Mouse (Mus musculus) intestine, postnatal 0 days (tissue): ENCODE results near the gene Ms4a10. TPM values are rescaled to one million over a fixed set of nuclear protein-coding genes. Genes with fewer than 3 reads are reported as not detected.

ENCODE experiments used
- ATAC-seq: fragments of 200-750 bp; cut with Nextera tagmentation; 2 replicates; pipeline ENCODE4 v1.8.0; 2017; ENCODE audit warnings: mild to moderate bottlenecking, moderate TSS enrichment, moderate library complexity
- H3K27ac ChIP-seq: fragments of 300-500 bp; sonication (generic); 2 replicates; pipeline ENCODE4 v1.5.1; 2014; ENCODE audit warnings: mild to moderate bottlenecking, low read depth, low read length, moderate library complexity
- H3K27me3 ChIP-seq: fragments of 300-500 bp; sonication (generic); replicated peaks from 2 replicates; pipeline ENCODE4 v1.6.1; 2014; ENCODE audit warnings: low read length, mixed read lengths; ENCODE audit not compliant: control insufficient read depth, insufficient read depth
- H3K36me3 ChIP-seq: fragments of 300-500 bp; sonication (generic); 2 replicates; pipeline ENCODE4 v1.6.1; 2014; ENCODE audit warnings: mild to moderate bottlenecking, moderate library complexity; ENCODE audit not compliant: control insufficient read depth, insufficient read depth
- H3K4me1 ChIP-seq: fragments of 300-500 bp; sonication (generic); replicated peaks from 2 replicates; pipeline ENCODE4 v1.6.1; 2014; ENCODE audit warnings: antibody characterized with exemption, low read length, mixed read lengths; ENCODE audit not compliant: control insufficient read depth, insufficient read depth
- H3K4me2 ChIP-seq: fragments of 300-500 bp; sonication (generic); replicated peaks from 2 replicates; pipeline ENCODE4 v1.6.1; 2014; ENCODE audit warnings: low read depth, mild to moderate bottlenecking, moderate library complexity
- H3K4me3 ChIP-seq: fragments of 300-500 bp; sonication (generic); 2 replicates; pipeline ENCODE4 v1.5.1; 2014; ENCODE audit warnings: low read depth, low read length
- H3K9ac ChIP-seq: fragments of 300-500 bp; sonication (generic); 2 replicates; pipeline ENCODE4 v1.6.1; 2014; ENCODE audit warnings: mild to moderate bottlenecking, low read depth, low read length
- H3K9me3 ChIP-seq: fragments of 300-500 bp; sonication (generic); 2 replicates; pipeline ENCODE4 v1.6.1; 2016; ENCODE audit warnings: mixed run types; ENCODE audit not compliant: control insufficient read depth
- CTCF ChIP-seq: sonication (generic); IDR thresholded peaks from 2 replicates; pipeline ENCODE4 v1.5.1; 2016; ENCODE audit warnings: low read depth, mild to moderate bottlenecking, control low read depth, antibody characterized with exemption, moderate library complexity
- WGBS: fragments of 180-500 bp; shearing (Covaris S2); extraction: QIAGEN DNeasy Blood & Tissue Kit; methylation state at CpG from one replicate; pipeline ENCODE4 v1.1.7; 2014; 5-methylcytosine and 5-hydroxymethylcytosine counted together
- polyA plus RNA-seq: library from polyadenylated mRNA; unstranded; fragments of >200 nt; fragmentation: Nextera tagmentation; extraction: Ambion mirVana; gene quantifications from 2 replicates; pipeline ENCODE4 v1.2.1, GENCODE M21; 2015

The Ms4a10 gene
- polyA plus RNA-seq, result 854 and 883 TPM in 2 replicates

DNA sequence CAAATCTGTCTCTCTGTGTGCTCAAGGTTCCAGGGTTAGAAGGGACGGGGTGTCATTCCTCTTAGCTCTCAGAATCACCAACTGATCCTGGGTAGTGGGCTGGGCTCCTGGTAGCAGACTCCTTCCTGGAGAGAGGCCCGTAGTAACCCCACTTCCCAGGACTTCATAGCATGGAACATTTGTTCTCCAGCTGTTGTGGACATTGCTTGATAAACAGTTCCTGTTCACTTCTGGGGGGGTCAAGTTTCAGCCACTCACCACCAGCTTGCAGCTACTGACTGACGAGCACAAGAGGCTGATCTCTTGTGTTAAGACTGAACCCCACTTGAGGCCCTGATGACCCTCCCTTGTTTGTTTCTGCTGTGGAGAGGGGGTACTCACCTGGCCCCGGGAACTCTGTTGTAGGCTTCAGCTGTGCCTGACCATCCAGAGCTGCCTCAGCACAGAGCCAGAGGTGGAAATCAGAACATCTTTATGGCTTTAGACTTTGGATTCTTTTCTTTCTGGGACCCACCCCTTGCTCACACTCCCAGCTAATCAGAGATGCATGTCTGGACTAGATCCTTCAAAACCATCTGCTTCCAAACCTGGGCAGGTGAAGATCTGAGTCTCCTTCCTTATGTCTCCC lies at the start of gene Ms4a10:
TSS of gene Ms4a10 (minus strand) at position 433 of the 628 bp plus-strand sequence.
- Histone ChIP-seq H3K9me3 (no peaks in the 10 kb centered on the region), H3K4me2 (peak within 1 kb of the TSS; percentile 57), H3K36me3 (no peaks in the 10 kb centered on the region), H3K4me3 (peak within 1 kb of the TSS; percentile 20), H3K27me3 (no peaks in the 10 kb centered on the region), H3K4me1 (peaks cover 9% of the 10 kb centered on the region; the same call in 1 of the 2 replicates), H3K9ac (peak within 1 kb of the TSS; percentile 12), H3K27ac (peak within 1 kb of the TSS; percentile 94)
- ATAC-seq, result peak; percentile 72
- TF ChIP-seq CTCF, result no peak
- 15% methylated on average over 4 of the region's 4 CpGs for WGBS

DNA sequence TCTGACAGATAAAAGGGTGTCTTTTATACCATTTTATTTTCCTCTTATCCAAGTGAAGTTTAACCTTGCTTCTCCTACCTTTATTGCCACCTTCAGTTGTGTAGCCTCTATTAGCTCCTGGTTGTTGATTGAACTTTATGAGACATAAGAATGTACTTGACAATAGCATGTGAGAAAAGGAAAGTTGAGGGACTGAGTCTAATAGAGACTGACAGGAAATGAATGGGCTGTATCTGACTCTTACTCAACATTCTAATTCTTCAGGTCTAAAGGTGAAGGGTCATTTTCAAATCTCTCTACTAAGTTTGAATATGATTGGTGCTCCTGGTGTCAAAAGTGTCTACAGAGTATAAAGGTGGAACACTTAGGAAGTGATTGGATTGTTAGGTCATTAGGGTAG lies 47.9 kb upstream of the Ms4a10 start:
- H3K9me3 ChIP-seq, result no peaks in the 10 kb centered on the region
- ATAC-seq, result peak; percentile 84
- no peak overlapping the region for H3K27ac ChIP-seq
- H3K27me3 ChIP-seq, result no peaks in the 10 kb centered on the region
- no peaks in the 10 kb centered on the region for H3K4me1 ChIP-seq
- no peaks in the 10 kb centered on the region for H3K36me3 ChIP-seq
- no peak overlapping the region for H3K9ac ChIP-seq
- H3K4me3 ChIP-seq, result no peak overlapping the region
- no peak for TF ChIP-seq CTCF
- no peak overlapping the region for H3K4me2 ChIP-seq

DNA sequence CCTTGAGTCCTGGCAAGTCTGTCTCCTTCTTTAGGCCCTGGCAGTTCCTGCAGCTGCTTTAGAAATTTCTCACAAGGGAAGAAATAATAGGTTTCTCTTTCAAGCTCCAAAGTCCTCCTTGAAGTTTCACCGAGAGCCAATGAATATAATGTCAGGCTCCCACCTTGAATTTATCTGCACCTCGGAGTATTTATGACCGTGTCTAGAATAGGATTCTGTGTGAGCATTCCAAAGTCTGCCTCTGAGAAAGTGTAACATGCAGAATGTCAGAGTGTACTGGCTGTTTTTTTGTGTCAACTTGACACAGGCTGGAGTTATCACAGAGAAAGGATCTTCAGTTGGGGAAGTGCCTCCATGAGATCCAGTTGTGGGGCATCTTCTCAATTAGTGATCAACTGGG lies 43.4 kb upstream of the Ms4a10 start, which contains the start of gene Ms4a18:
TSS of gene Ms4a18 (minus strand) at position 141 of the 400 bp plus-strand sequence.
- Histone ChIP-seq H3K27ac (peak within 1 kb of the TSS; percentile 83), H3K4me1 (no peaks in the 10 kb centered on the region), H3K4me2 (peak within 1 kb of the TSS; percentile 52), H3K9me3 (no peaks in the 10 kb centered on the region), H3K4me3 (peak within 1 kb of the TSS; percentile 26), H3K9ac (peak within 1 kb of the TSS; percentile 31; the same call in 1 of the 2 replicates), H3K36me3 (no peaks in the 10 kb centered on the region), H3K27me3 (no peaks in the 10 kb centered on the region)
- no peak for TF ChIP-seq CTCF
- ATAC-seq, result peak; percentile 54
- WGBS, result 34% methylated on average over 3 of the region's 3 CpGs

DNA sequence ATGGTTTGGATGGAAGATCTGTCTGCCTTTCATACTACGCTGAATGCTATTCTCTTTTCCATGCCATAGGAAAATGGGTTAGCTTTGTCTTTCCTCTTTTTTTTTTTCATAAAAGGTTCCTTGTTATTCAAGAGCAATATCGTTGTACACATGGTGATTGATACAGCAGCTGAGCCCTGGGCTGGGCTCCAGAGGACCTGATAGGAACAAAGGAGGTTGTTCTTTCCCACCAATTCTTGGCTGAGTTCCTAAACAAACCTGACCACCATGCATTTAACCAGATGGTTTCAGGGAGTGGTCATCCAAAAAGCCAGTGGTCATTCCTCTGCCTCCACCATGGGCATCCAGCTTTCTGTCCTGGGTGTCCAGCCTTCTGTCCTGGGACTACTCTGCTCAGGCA lies 42.8 kb upstream of the Ms4a10 start:
- ATAC-seq, result no peak
- H3K9ac ChIP-seq, result peak overlapping the region; percentile 31; the same call in 1 of the 2 replicates
- no peaks in the 10 kb centered on the region for H3K36me3 ChIP-seq
- H3K4me1 ChIP-seq, result no peaks in the 10 kb centered on the region
- peak overlapping the region; percentile 52 for H3K4me2 ChIP-seq
- H3K9me3 ChIP-seq, result no peaks in the 10 kb centered on the region
- no peak for TF ChIP-seq CTCF
- WGBS, result 47% methylated on average over 2 of the region's 2 CpGs
- H3K27me3 ChIP-seq, result no peaks in the 10 kb centered on the region
- peak overlapping the region; percentile 26 for H3K4me3 ChIP-seq
- peak overlapping the region; percentile 83 for H3K27ac ChIP-seq

DNA sequence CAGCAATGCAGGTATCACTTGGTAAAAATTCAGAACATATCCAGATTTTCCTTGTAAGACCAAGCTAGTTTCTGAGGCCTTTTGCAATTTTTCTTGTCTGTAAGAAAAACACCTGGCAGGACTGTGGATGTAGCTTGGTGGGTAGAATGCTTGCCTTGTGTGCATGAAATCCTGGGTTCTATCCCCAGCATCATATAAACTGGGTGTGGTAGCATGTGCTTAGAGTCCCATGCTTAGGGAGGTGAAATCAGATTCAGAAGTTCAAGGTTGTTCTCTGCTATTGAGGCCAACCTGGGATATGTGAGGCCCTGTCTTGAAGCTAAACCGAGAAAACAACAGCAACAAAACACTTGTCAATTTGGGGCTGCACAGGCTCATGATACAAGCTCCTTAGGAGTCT lies 41.5 kb upstream of the Ms4a10 start:
- Histone ChIP-seq H3K4me3 (no peak overlapping the region), H3K27me3 (no peaks in the 10 kb centered on the region), H3K9ac (no peak overlapping the region), H3K36me3 (no peaks in the 10 kb centered on the region), H3K27ac (peak overlapping the region; percentile 73), H3K4me1 (no peaks in the 10 kb centered on the region), H3K9me3 (no peaks in the 10 kb centered on the region), H3K4me2 (peak overlapping the region; percentile 52)
- ATAC-seq, result peak; percentile 58
- no peak for TF ChIP-seq CTCF
- WGBS, result 47% methylated on average over 1 of the region's 1 CpGs

DNA sequence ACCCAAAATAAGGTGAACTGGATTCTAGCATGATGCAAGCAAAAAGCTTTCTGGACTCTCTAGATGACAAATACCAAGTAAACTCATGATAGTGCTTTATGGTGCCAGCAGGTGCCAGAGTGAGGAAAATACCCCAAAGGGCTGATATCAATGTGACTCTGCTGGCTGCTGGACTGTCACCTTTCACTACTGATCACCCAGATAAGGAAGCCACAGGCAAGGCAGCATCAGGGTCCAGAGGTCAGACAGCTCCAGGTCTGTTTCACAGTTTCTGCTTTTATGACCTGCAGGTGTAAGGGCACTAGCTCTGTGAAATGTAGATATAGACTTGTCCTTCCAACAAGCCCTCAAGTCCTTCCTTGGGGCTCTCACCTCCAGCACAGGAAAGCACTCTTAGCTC lies 41.0 kb upstream of the Ms4a10 start:
- Histone ChIP-seq H3K4me2 (peak overlapping the region; percentile 52; the same call in 1 of the 2 replicates), H3K4me3 (no peak overlapping the region), H3K9ac (no peak overlapping the region), H3K9me3 (no peaks in the 10 kb centered on the region), H3K27me3 (no peaks in the 10 kb centered on the region), H3K4me1 (no peaks in the 10 kb centered on the region), H3K27ac (peak overlapping the region; percentile 73), H3K36me3 (no peaks in the 10 kb centered on the region)
- TF ChIP-seq CTCF, result no peak
- ATAC-seq, result peak; percentile 92

DNA sequence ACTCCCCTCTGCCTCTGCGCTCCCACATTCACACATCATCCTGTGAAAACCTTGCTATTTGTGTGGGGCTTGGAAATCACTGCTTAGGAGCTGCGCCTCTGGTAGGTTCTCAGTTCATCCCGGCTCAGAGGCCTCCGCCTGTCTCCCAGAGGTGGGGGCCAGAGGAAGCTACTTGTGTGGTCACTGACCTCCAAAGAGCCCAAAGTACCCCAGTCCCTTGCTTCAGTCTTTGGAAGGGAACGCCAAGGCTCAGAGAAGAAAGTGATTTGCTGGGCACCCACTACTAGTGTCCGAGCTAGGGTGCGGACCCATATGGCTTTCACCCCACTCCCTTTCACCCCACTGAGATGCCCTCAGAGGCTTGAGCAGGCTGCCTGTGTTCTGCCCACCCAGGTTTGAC lies 18.7 kb upstream of the Ms4a10 start, which contains the start of gene Ms4a15:
TSS of gene Ms4a15 (minus strand) at position 101 of the 400 bp plus-strand sequence.
- no peak within 1 kb of the TSS for H3K9ac ChIP-seq
- H3K4me1 ChIP-seq, result no peaks in the 10 kb centered on the region
- no peaks in the 10 kb centered on the region for H3K9me3 ChIP-seq
- no peak for ATAC-seq
- 90% methylated on average over 7 of the region's 7 CpGs for WGBS
- H3K36me3 ChIP-seq, result no peaks in the 10 kb centered on the region; the same call in 1 of the 2 replicates
- no peaks in the 10 kb centered on the region for H3K27me3 ChIP-seq
- no peak within 1 kb of the TSS for H3K4me3 ChIP-seq
- H3K4me2 ChIP-seq, result no peak within 1 kb of the TSS
- no peak within 1 kb of the TSS for H3K27ac ChIP-seq
- TF ChIP-seq CTCF, result no peak
